Mouse (Mus musculus) hindbrain, embryonic 14.5 days (tissue): Measurements from ENCODE around the gene Tnfsf12. TPM values are rescaled to one million over a fixed set of nuclear protein-coding genes. Genes with fewer than 3 reads are reported as not detected.

Experiments used
- ATAC-seq: fragments of 200-750 bp; cut with Nextera tagmentation; 2 replicates; pipeline ENCODE4 v1.8.0; 2017; ENCODE audit warnings: moderate number of reproducible peaks, mild to moderate bottlenecking, moderate TSS enrichment, moderate library complexity; ENCODE audit not compliant: low FRiP score
- DNase-seq: peaks from one replicate; pipeline ENCODE4 v3.0.0-alpha.2; 2015; ENCODE audit warnings: low spot score
- H3K27ac ChIP-seq: fragments of 300-500 bp; sonication (generic); 2 replicates; pipeline ENCODE4 v1.5.1; 2014; ENCODE audit warnings: mild to moderate bottlenecking, moderate library complexity
- H3K27me3 ChIP-seq: fragments of 300-500 bp; sonication (generic); 2 replicates; pipeline ENCODE4 v1.6.1; 2014; ENCODE audit warnings: mild to moderate bottlenecking, low read length, mixed read lengths; ENCODE audit not compliant: control insufficient read depth, insufficient read depth
- H3K36me3 ChIP-seq: fragments of 300-500 bp; sonication (generic); replicated peaks from 2 replicates; pipeline ENCODE4 v1.6.1; 2014; ENCODE audit not compliant: control insufficient read depth, insufficient read depth
- H3K4me1 ChIP-seq: fragments of 300-500 bp; sonication (generic); replicated peaks from 2 replicates; pipeline ENCODE4 v1.6.1; 2014; ENCODE audit warnings: antibody characterized with exemption, low read length, mixed read lengths; ENCODE audit not compliant: control insufficient read depth, insufficient read depth
- H3K4me2 ChIP-seq: fragments of 300-500 bp; sonication (generic); replicated peaks from 2 replicates; pipeline ENCODE4 v1.6.1; 2014; ENCODE audit warnings: mild to moderate bottlenecking, moderate library complexity
- H3K4me3 ChIP-seq: fragments of 300-500 bp; sonication (generic); replicated peaks from 2 replicates; pipeline ENCODE4 v1.5.1; 2014; ENCODE audit warnings: mild to moderate bottlenecking, low read length
- H3K9ac ChIP-seq: fragments of 300-500 bp; sonication (generic); 2 replicates; pipeline ENCODE4 v1.6.1; 2014
- H3K9me3 ChIP-seq: fragments of 300-500 bp; sonication (generic); 2 replicates; pipeline ENCODE4 v1.6.1; 2016; ENCODE audit warnings: low read length; ENCODE audit not compliant: control insufficient read depth
- WGBS: fragments of 180-500 bp; shearing (Covaris S2); extraction: QIAGEN DNeasy Blood & Tissue Kit; methylation state at CpG from one replicate; pipeline ENCODE4 v1.1.7; 2014; 5-methylcytosine and 5-hydroxymethylcytosine counted together
- polyA plus RNA-seq: library from polyadenylated mRNA; unstranded; fragments of >200 nt; fragmentation: Nextera tagmentation; extraction: Ambion mirVana; gene quantifications from 2 replicates; pipeline ENCODE4 v1.2.1, GENCODE M21; 2014

Gene Tnfsf12
- polyA plus RNA-seq, 1 experiment from 2014 or later: 4.2 TPM

DNA sequence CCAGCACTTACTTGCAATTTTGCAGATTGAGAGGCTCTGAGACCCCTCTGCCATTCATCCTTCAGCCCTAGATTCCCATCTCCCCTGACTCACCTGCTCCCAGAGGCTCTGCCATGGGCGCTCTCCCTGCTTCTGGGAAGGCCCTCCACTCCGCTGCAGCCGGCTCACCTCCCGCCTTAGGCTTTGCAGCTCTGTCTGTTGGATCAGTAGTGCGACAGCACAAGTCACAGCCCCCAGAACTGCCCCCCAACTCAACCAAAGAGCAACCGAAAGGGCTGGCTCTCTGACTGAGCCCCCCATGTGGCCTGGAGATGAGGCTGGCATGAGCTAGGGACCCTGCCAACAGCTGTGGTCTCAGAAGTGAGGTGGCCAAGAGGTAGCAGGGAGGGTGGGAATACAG is 10.7 kb downstream of the Tnfsf12 start:
- Histone ChIP-seq H3K4me1 (peaks cover 22% of the 10 kb centered on the region), H3K4me3 (no peak overlapping the region), H3K27me3 (no peaks in the 10 kb centered on the region), H3K9ac (0 out of 2 replicates have a peak overlapping the region, but pooled peaks have one; percentile 17), H3K4me2 (no peak overlapping the region), H3K27ac (no peak overlapping the region), H3K36me3 (peaks cover 5% of the 10 kb centered on the region), H3K9me3 (no peaks in the 10 kb centered on the region)
- ATAC-seq: no peak
- no peak for DNase-seq
- WGBS: 74% methylated on average over 6 of the region's 6 CpGs

GRCm38 (mm10) chr11:69684128-69684745 is 11.4 kb downstream of the Tnfsf12 start:
- Histone ChIP-seq H3K27ac (no peak overlapping the region), H3K4me2 (no peak overlapping the region), H3K36me3 (peaks cover 9% of the 10 kb centered on the region), H3K4me1 (peaks cover 25% of the 10 kb centered on the region), H3K9me3 (no peaks in the 10 kb centered on the region), H3K9ac (peak overlapping the region; percentile 13; the same call in 1 of the 2 replicates), H3K27me3 (no peaks in the 10 kb centered on the region), H3K4me3 (no peak overlapping the region)
- DNase-seq (no peak), ATAC-seq (no peak)
- WGBS: 84% methylated on average over 12 of the region's 12 CpGs

- Histone ChIP-seq H3K36me3 (peaks cover 13% of the 10 kb centered on the region), H3K4me1 (peaks cover 25% of the 10 kb centered on the region), H3K27ac (peak overlapping the region; percentile 79), H3K9me3 (no peaks in the 10 kb centered on the region), H3K27me3 (no peaks in the 10 kb centered on the region), H3K4me2 (peak overlapping the region; percentile 71), H3K4me3 (no peak overlapping the region), H3K9ac (peak overlapping the region; percentile 74)
- DNase-seq (no peak), ATAC-seq (no peak)
- WGBS: 85% methylated on average over 7 of the region's 7 CpGs
These were observed 12.1 kb downstream of the Tnfsf12 start for GRCm38 (mm10) chr11:69683576-69683975.

DNA sequence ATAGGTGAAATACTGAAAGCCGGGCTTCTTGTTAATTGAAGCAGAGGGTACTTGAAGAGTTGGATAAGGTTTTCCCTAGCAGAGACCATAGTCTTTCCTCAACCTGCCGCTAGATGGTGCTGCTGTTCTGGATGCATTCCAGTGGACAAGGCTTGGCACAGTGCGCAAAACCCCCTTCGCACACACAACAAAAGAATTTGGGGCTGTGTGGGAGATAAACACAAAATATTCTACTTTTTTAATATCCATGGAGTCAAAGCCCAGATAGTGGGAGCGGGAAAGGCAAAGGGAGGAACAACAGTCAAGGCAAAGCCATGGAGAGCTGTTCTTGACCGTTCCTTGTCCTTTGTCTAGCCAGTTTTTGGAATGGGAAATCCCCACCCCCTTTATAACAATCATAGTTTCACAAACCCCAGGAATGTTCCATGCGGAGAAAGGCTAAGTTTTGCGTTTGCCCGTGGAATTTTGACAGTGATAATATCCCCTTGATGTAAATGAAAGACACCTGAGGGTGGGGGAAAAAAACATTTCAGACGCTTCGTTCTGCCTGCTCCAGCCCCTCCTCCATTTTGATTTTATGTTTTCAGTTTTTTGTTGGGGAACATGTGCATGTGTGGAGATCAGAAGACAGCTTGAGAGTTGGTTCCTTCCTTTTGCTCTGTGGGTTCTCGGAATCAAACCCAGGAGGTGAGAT is 12.7 kb downstream of the Tnfsf12 start:
- Histone ChIP-seq H3K9ac (peak overlapping the region; percentile 74), H3K27ac (peak overlapping the region; percentile 93), H3K4me1 (peaks cover 25% of the 10 kb centered on the region), H3K36me3 (peaks cover 19% of the 10 kb centered on the region), H3K27me3 (no peaks in the 10 kb centered on the region), H3K9me3 (no peaks in the 10 kb centered on the region), H3K4me2 (peak overlapping the region; percentile 71), H3K4me3 (peak overlapping the region; percentile 73; the same call in 1 of the 2 replicates)
- 20% methylated on average over 12 of the region's 12 CpGs for WGBS
- peak; percentile 97 for DNase-seq
- 0 out of 2 replicates have a peak, but pooled peaks have one; percentile 32 for ATAC-seq

DNA sequence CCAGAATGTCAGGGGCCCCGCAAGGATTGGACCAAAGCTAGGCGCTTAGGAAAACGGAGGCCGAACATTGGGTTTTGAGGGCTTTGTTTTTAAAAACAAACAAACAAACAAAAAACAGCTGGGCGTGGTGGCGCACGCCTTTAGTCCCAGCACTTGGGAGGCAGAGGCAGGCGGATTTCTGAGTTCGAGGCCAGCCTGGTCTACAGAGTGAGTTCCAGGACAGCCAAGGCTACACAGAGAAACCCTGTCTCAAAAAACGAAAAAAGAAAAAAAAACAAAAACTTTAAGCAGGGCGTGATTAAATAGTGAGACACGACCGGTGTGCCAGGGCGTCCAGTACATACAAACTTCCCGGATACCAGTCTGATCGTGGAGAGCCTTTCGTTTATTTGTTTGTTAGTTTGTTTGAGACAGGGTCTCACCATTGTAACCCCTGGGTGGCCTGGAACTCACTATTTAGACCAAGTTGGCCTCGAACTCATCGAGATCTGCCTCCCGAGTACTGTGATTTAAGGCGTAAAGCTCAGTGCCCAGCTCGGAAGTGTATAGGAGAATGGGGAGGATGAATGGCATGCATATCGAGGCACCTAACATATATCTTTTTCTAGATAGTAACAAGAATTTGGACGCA is 13.3 kb downstream of the Tnfsf12 start:
- peak overlapping the region; percentile 71 for H3K4me2 ChIP-seq
- no peak for DNase-seq
- peak overlapping the region; percentile 74 for H3K9ac ChIP-seq
- no peaks in the 10 kb centered on the region for H3K27me3 ChIP-seq
- 29% methylated on average over 24 of the region's 24 CpGs for WGBS
- no peak for ATAC-seq
- H3K9me3 ChIP-seq: no peaks in the 10 kb centered on the region
- peaks cover 25% of the 10 kb centered on the region for H3K4me1 ChIP-seq
- H3K4me3 ChIP-seq: peak overlapping the region; percentile 73
- peak overlapping the region; percentile 93 for H3K27ac ChIP-seq
- H3K36me3 ChIP-seq: peaks cover 25% of the 10 kb centered on the region

- Histone ChIP-seq H3K4me1 (peaks cover 25% of the 10 kb centered on the region), H3K4me3 (peak within 1 kb of the TSS; percentile 73), H3K27ac (peak within 1 kb of the TSS; percentile 93), H3K9ac (peak within 1 kb of the TSS; percentile 74), H3K4me2 (peak within 1 kb of the TSS; percentile 71), H3K9me3 (no peaks in the 10 kb centered on the region), H3K27me3 (no peaks in the 10 kb centered on the region), H3K36me3 (peaks cover 33% of the 10 kb centered on the region)
- ATAC-seq: peak; percentile 97
- WGBS: under 1% methylated on average over 71 of the region's 80 CpGs
- peak; percentile 99 for DNase-seq
These were observed 14.1 kb downstream of the Tnfsf12 start, which contains the start of gene Senp3 for GRCm38 (mm10) chr11:69681314-69682208. Senp3 (minus strand) TSS chr11:69682084.

DNA sequence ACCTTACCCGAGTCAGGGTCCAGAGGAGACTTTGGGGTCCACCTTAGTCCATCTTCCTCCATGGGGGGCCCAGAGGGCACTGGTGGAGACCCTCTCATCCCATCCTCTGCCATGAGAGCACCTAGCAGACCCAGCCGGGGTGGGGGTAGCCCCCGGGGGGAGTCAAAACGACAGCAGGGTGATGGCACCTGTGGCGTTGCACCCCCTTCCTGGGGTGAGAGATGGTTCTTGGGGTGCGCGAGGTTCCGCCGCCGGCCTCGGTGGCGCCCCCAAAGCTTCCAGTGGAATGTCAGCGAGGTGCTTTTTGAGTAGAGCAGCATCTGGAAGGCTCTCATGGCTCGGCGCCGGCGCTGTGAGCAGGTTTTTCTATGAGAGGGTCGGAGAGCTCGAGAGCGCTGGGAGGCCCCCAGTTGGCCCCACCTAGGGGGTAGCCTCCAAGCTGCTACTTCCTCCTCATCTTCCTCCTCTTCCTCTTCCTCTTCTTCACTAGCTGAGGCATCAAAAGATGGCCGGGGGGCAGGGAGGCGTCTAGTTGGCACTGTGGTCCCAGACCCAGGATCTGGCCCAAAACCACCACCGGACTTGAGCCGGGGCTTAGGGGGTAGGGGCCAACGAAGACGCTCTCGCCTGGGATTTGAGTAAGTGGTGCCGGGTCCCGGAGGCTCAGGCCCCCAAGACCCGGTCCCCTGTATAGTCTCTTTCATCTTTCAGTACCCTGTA is 15.4 kb downstream of the Tnfsf12 start:
- peak overlapping the region; percentile 74; the same call in 1 of the 2 replicates for H3K9ac ChIP-seq

GRCm38 (mm10) chr11:69679144-69679543 is 16.5 kb downstream of the Tnfsf12 start:
- Histone ChIP-seq H3K9me3 (no peaks in the 10 kb centered on the region), H3K4me1 (peaks cover 25% of the 10 kb centered on the region), H3K36me3 (peaks cover 57% of the 10 kb centered on the region), H3K27me3 (no peaks in the 10 kb centered on the region), H3K9ac (no peak overlapping the region), H3K4me2 (no peak overlapping the region; the same call in 1 of the 2 replicates), H3K4me3 (no peak overlapping the region), H3K27ac (no peak overlapping the region)
- 91% methylated on average over 2 of the region's 2 CpGs for WGBS
- DNase-seq (no peak), ATAC-seq (no peak)

More for the DNA sequence above, 15.4 kb downstream of the Tnfsf12 start:
- Histone ChIP-seq H3K36me3 (peaks cover 46% of the 10 kb centered on the region), H3K4me1 (peaks cover 25% of the 10 kb centered on the region), H3K27ac (no peak overlapping the region), H3K27me3 (no peaks in the 10 kb centered on the region), H3K4me2 (peak overlapping the region; percentile 71), H3K4me3 (peak overlapping the region; percentile 73), H3K9me3 (no peaks in the 10 kb centered on the region)
- 90% methylated on average over 30 of the region's 30 CpGs for WGBS
- DNase-seq (no peak), ATAC-seq (no peak)
